Mouse (Mus musculus) forebrain, embryonic 12.5 days (tissue): ENCODE measurements around the gene Zkscan17. TPM values are rescaled to one million over a fixed set of nuclear protein-coding genes. Genes with fewer than 3 reads are reported as not detected.

Experiments used
- ATAC-seq: fragments of 200-750 bp; cut with Nextera tagmentation; 2 replicates; pipeline ENCODE4 v1.8.0; 2017; ENCODE audit warnings: moderate TSS enrichment; ENCODE audit not compliant: low FRiP score
- H3K27ac ChIP-seq: fragments of 300-500 bp; sonication (generic); 2 replicates; pipeline ENCODE4 v1.5.1; 2016; ENCODE audit warnings: mild to moderate bottlenecking
- H3K27me3 ChIP-seq: fragments of 300-500 bp; sonication (generic); 2 replicates; pipeline ENCODE4 v1.6.1; 2016; ENCODE audit warnings: mild to moderate bottlenecking
- H3K36me3 ChIP-seq: fragments of 300-500 bp; sonication (generic); replicated peaks from 2 replicates; pipeline ENCODE4 v1.6.1; 2016; ENCODE audit warnings: mild to moderate bottlenecking
- H3K4me1 ChIP-seq: fragments of 300-500 bp; sonication (generic); 2 replicates; pipeline ENCODE4 v1.6.1; 2016
- H3K4me2 ChIP-seq: fragments of 300-500 bp; sonication (generic); 2 replicates; pipeline ENCODE4 v1.6.1; 2016; ENCODE audit warnings: mild to moderate bottlenecking, moderate library complexity
- H3K4me3 ChIP-seq: fragments of 300-500 bp; sonication (generic); replicated peaks from 2 replicates; pipeline ENCODE4 v1.5.1; 2016; ENCODE audit warnings: mild to moderate bottlenecking
- H3K9ac ChIP-seq: fragments of 300-500 bp; sonication (generic); 2 replicates; pipeline ENCODE4 v1.6.1; 2016; ENCODE audit warnings: mild to moderate bottlenecking
- H3K9me3 ChIP-seq: fragments of 300-500 bp; sonication (generic); 2 replicates; pipeline ENCODE4 v1.6.1; 2016
- WGBS: fragments of 180-500 bp; shearing (Covaris S2); methylation state at CpG from one replicate; pipeline ENCODE4 v1.1.7; 2016; 5-methylcytosine and 5-hydroxymethylcytosine counted together
- polyA plus RNA-seq: library from polyadenylated mRNA; unstranded; fragments of >200 nt; fragmentation: Nextera tagmentation; extraction: Ambion mirVana; gene quantifications from 2 replicates; pipeline ENCODE4 v1.2.1, GENCODE M21; 2016

Zkscan17 gene
- polyA plus RNA-seq, 1 experiment from 2014 or later = 29.6 TPM

DNA sequence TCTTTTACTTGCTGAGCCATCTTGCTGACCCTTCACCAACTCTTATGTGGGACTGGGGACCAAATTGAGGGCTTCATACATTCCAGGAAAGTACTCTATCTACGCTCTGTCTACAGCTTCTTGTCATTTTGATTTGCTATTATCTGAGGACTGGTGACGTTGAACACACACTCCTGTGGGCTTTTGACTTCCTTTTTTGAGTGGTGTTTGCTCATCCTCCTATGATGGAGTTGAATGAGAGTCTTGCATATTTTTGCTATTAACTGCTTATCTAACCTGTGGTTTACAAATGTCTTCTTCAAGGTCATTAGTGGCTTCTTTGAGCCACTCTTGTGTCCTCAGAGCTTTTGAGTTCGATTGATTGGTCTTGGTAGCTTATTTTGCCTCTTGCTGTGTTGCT, 13.6 kb upstream of the Zkscan17 start:
- no peak overlapping the region for H3K9ac ChIP-seq
- H3K36me3 ChIP-seq = no peaks in the 10 kb centered on the region
- no peak for ATAC-seq
- no peaks in the 10 kb centered on the region for H3K27me3 ChIP-seq
- H3K4me1 ChIP-seq = no peaks in the 10 kb centered on the region
- no peak overlapping the region for H3K4me2 ChIP-seq
- 81% methylated on average over 3 of the region's 3 CpGs for WGBS
- no peaks in the 10 kb centered on the region for H3K9me3 ChIP-seq
- H3K4me3 ChIP-seq = no peak overlapping the region
- H3K27ac ChIP-seq = no peak overlapping the region

DNA sequence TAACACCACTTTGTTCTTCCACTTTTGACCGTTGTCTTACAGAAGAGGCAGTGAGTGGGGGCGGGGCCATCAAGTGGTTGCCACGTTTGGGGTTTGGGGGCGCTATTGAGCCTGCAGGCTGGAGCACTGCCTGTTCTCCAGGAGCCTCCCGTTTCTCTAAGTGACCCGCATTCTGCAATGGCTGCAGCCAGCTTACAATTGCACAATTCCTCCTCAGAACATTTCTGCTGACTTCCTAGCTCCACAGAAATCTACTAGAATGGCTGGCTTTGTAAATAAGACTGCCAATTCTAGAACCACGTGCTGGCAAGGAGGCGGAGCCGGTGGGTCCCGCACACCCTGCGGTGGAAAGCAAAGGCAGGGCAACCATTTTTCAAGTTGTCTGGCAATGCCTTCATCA, 11.8 kb upstream of the Zkscan17 start:
- H3K9me3 ChIP-seq = no peaks in the 10 kb centered on the region
- no peak for ATAC-seq
- H3K9ac ChIP-seq = no peak overlapping the region
- WGBS = 43% methylated on average over 11 of the region's 11 CpGs
- H3K4me1 ChIP-seq = no peaks in the 10 kb centered on the region
- H3K4me2 ChIP-seq = no peak overlapping the region
- no peaks in the 10 kb centered on the region for H3K36me3 ChIP-seq
- H3K27me3 ChIP-seq = no peaks in the 10 kb centered on the region
- H3K4me3 ChIP-seq = no peak overlapping the region
- H3K27ac ChIP-seq = no peak overlapping the region

DNA sequence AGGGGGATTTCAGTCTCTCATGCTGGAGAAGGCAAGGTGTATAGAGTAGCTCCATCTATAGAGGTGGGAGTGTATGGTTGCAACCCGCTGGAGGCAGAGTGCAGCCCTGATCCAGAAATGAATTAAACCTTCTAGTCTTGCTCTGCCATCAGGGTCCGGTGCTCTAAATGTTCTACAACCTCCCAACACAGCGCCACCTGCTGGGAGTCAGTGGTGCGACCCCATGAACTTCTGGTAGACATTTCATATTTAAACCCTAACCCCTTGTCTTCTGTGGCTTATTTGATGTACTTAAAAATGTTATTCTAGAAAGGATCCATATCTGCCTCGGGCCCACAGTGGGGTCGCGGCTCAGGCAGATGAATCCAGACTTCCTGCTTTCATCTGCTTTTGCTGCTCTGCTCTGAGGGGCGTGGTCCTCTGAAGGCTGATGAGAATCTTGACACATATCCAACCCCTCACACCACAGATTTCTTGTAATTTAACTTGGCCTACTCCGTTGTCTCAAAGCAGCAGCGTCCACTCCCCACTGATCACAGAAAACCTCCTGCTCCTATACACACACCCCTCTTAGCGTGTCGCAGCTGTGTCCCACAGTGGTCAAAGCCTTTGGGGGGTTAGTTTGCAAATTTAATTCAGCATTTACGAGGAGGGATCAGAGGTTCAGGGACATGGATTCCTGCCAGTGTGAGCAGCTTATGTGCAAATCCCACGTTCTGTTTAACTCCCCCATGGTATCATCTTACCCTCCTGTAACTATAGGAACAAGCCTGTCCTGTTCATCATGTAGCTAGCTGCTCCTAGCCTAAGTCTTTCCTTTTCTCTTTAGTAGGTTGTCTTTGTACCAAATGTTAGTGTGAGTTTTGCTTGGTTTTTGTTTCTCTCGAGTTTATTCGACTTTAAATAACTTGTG, 10.9 kb upstream of the Zkscan17 start:
- Histone ChIP-seq H3K27ac (no peak overlapping the region), H3K4me1 (no peaks in the 10 kb centered on the region), H3K27me3 (no peaks in the 10 kb centered on the region), H3K4me2 (no peak overlapping the region), H3K9ac (no peak overlapping the region), H3K36me3 (no peaks in the 10 kb centered on the region), H3K9me3 (no peaks in the 10 kb centered on the region), H3K4me3 (no peak overlapping the region)
- WGBS = 72% methylated on average over 16 of the region's 16 CpGs
- no peak for ATAC-seq

DNA sequence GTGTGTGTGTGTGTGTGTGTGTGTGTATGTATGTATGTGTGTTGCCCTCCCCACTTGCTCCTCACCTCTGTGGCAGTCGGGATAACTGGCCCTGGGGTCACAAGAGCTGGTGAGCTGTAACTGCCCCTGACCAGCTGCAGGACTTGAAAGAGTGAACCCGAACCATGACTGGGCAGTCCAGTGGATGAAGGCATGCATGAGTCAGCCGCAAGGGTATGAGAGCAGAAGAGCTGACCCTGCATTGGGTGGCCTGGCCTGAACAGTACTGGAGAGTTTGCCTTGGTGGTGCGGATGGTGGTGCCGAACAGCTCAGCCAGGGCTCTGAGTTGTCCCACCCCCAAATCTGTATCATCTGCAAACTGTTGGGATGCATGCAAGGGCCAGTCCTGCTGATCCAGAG, 5.0 kb upstream of the Zkscan17 start:
- Histone ChIP-seq H3K4me2 (no peak overlapping the region), H3K27ac (no peak overlapping the region), H3K27me3 (no peaks in the 10 kb centered on the region), H3K9me3 (no peaks in the 10 kb centered on the region), H3K4me1 (peaks cover 3% of the 10 kb centered on the region; the same call in 1 of the 2 replicates), H3K9ac (no peak overlapping the region), H3K4me3 (no peak overlapping the region), H3K36me3 (no peaks in the 10 kb centered on the region)
- WGBS = 83% methylated on average over 5 of the region's 5 CpGs
- ATAC-seq = no peak

DNA sequence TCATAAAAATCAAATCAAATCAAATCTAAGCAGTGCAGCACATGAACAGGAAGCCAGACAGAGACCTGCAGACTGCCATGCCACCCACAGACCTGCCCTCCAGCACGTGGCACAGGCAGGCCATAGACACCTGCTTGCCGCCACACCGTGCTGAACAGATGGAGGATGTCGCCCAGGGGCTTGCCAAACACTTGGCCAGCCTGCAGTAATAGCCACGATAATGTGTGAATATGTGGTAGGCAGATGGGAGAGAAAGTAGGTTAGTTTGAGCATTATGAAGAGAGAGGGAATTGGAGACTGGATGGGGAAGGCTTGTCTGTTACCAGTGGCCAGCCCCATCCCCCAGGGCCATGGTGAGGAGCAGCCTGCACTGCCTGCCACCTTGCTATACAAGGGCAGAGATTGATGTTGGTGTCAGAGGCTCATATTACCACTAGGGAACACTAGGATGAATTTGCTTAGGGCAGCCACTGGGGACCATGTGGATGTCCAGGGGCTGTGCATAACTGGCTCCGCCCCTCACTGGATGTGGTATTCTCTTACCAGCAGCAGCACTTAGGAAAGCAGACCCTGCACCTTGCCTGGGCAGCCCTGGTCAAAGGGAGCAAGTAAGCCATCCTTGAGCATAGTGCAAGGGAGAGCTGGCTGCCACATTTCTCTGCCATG, 4.5 kb upstream of the Zkscan17 start:
- 78% methylated on average over 6 of the region's 6 CpGs for WGBS
- Histone ChIP-seq H3K27me3 (no peaks in the 10 kb centered on the region), H3K4me3 (no peak overlapping the region), H3K9me3 (no peaks in the 10 kb centered on the region), H3K36me3 (no peaks in the 10 kb centered on the region), H3K27ac (no peak overlapping the region), H3K4me2 (no peak overlapping the region), H3K9ac (no peak overlapping the region), H3K4me1 (peaks cover 3% of the 10 kb centered on the region; the same call in 1 of the 2 replicates)
- ATAC-seq = no peak

DNA sequence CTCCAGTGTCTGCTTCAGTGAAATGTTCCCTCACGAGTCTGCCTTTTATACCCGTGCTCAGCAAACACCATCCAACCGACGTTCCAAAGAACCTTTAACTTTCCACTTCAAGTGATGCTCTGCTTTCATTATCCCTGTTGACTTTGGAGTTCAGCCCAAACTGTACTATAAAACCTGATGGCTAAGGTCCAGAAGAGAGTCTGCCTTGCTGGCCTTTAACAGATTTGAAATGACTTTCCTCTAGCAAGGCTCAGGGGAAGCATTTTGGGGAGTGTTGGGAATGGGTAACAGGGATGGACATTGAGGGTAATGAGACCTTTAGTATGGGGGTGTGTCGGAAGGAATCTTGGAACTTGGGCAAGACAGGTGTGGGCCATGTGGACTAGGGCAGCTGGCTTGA, 3.7 kb upstream of the Zkscan17 start:
- H3K4me1 ChIP-seq = peaks cover 3% of the 10 kb centered on the region; the same call in 1 of the 2 replicates
- no peak overlapping the region for H3K4me3 ChIP-seq
- H3K27ac ChIP-seq = no peak overlapping the region
- H3K27me3 ChIP-seq = no peaks in the 10 kb centered on the region
- H3K4me2 ChIP-seq = no peak overlapping the region
- no peaks in the 10 kb centered on the region for H3K9me3 ChIP-seq
- no peak for ATAC-seq
- no peak overlapping the region for H3K9ac ChIP-seq
- no peaks in the 10 kb centered on the region for H3K36me3 ChIP-seq
- WGBS = 91% methylated on average over 5 of the region's 5 CpGs

DNA sequence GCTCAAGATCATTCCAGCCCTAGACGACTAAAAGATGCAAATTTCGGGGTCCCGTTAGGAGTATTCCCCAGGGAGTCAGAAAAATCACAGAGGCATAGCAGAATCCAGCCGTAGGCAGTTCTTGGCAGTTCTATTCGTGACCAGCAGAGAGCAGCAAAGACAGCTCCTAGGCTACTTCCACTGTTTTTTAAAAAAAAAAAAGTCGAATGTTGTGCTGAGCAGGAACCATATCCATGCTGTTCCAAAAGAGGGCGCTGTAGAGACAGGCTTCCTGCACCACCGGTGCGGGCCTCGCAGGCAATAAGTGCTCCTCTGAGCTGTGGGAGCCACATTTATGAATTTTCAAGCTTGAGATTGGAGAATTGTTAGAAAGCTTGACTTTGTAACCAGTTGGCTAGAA, 1.3 kb downstream of the Zkscan17 start:
- H3K27me3 ChIP-seq = no peaks in the 10 kb centered on the region
- no peak overlapping the region for H3K4me3 ChIP-seq
- H3K27ac ChIP-seq = no peak overlapping the region
- H3K4me1 ChIP-seq = no peaks in the 10 kb centered on the region
- no peak overlapping the region for H3K4me2 ChIP-seq
- no peak for ATAC-seq
- no peaks in the 10 kb centered on the region for H3K9me3 ChIP-seq
- no peak overlapping the region for H3K9ac ChIP-seq
- H3K36me3 ChIP-seq = no peaks in the 10 kb centered on the region
- 8% methylated on average over 10 of the region's 10 CpGs for WGBS

DNA sequence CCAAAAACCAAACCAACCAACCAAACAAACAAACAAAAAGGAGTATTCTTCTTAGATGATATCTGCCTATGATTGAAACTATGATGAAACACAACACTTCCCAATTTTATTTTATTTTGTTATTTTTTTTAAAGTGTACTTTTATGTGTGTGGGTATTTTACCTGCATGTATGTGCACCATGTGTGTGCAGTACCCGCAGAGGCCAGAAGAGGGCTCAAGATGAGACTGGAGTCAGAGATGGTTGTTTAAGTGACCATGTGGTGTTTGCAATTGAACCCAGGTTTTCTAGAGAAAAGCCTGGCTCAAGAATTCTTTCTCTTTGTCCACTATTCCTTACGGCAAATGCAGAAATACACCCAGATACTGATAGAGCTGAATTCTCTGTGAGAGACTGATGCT, 2.4 kb downstream of the Zkscan17 start:
- no peaks in the 10 kb centered on the region for H3K4me1 ChIP-seq
- no peak for ATAC-seq
- no peaks in the 10 kb centered on the region for H3K27me3 ChIP-seq
- H3K9me3 ChIP-seq = no peaks in the 10 kb centered on the region
- no peak overlapping the region for H3K4me3 ChIP-seq
- H3K27ac ChIP-seq = no peak overlapping the region
- H3K36me3 ChIP-seq = no peaks in the 10 kb centered on the region
- WGBS = 96% methylated on average over 2 of the region's 2 CpGs
- no peak overlapping the region for H3K9ac ChIP-seq
- no peak overlapping the region for H3K4me2 ChIP-seq

DNA sequence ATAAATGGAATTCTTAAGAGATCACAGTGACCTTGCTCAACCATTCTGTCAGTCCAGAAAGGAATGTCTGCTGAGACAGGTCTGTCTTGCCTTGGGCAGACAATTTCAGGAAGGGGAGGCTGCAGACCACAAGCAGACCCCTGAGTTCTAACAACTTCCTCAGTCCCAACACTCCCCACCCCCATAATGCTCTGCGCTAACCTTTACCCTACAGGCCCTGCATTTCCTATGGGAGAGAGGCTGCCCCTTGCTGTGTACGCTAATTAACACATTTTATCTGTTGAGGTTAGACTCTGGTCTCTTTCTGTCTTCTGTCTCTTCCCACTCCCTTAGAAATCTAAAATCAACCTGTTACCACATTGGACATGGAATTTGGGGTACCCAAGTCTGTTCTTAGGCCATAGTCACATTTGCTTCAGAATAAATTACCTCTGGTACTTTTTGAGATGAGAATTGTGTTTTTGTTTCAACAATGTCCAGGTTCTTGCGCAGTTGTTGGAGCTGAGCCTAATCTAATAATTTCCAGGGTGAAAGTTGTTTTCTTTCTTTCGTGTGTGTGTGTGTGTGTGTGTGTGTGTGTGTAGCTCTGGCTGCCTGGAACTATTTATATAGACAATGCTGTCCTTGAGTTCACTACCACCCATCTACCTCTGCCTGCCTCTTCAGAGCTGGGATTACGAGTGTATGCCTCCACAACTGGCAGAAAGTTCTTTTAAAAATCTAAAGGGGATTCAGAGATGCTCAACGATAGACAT, 6.6 kb downstream of the Zkscan17 start:
- Histone ChIP-seq H3K9ac (no peak overlapping the region), H3K27me3 (no peaks in the 10 kb centered on the region), H3K36me3 (no peaks in the 10 kb centered on the region), H3K4me3 (no peak overlapping the region), H3K27ac (no peak overlapping the region), H3K9me3 (no peaks in the 10 kb centered on the region), H3K4me1 (no peaks in the 10 kb centered on the region), H3K4me2 (no peak overlapping the region)
- WGBS = 69% methylated on average over 6 of the region's 6 CpGs
- ATAC-seq = no peak

DNA sequence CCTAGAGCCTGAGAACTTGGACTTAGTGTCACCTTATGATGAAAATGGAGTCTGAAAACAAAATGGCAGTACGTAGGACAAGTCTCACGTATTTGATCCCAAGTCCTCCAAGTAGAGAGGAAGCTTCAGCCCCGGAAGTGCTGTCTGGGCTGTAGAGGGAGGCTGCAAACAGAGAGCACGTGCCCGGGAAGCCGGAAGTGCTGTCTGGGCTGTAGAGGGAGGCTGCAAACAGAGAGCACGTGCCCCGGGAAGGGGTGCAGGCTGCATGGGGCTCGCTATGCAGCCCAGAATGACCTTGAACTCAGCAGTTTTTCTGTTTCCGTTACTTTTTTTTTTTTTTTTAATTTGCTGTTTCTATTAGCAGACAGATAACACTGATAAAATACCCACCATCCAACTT, 8.3 kb downstream of the Zkscan17 start:
- 74% methylated on average over 10 of the region's 10 CpGs for whole genome bisulfite sequencing
- no peaks in the 10 kb centered on the region for H3K9me3 ChIP-seq
- H3K36me3 ChIP-seq = no peaks in the 10 kb centered on the region
- H3K4me1 ChIP-seq = no peaks in the 10 kb centered on the region
- no peak overlapping the region for H3K27ac ChIP-seq
- no peaks in the 10 kb centered on the region for H3K27me3 ChIP-seq
- H3K4me3 ChIP-seq = no peak overlapping the region
- H3K4me2 ChIP-seq = no peak overlapping the region
- no peak for ATAC-seq
- H3K9ac ChIP-seq = no peak overlapping the region

DNA sequence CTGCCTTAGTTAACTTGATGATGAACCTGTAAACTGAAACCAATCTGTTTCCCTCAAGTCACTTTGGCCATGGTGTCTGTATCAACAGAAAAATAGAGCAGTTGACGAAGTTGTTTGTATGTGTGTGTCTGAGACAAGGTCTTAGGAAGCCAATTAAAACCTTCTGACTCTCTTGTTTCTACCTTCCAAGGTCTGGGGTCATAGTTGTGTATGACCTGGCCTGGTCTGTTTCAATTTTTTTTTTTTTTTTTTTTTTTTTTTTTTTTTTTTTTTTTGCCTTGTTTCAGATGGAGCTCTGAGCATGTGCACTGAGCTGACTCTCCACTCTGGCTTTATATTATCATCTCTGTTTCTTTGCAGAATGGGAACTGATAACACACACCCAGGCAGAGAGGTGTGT, 9.1 kb downstream of the Zkscan17 start:
- Histone ChIP-seq H3K27me3 (no peaks in the 10 kb centered on the region), H3K4me3 (no peak overlapping the region), H3K4me2 (no peak overlapping the region), H3K4me1 (no peaks in the 10 kb centered on the region), H3K9ac (no peak overlapping the region), H3K36me3 (no peaks in the 10 kb centered on the region; the same call in 1 of the 2 replicates), H3K9me3 (no peaks in the 10 kb centered on the region), H3K27ac (no peak overlapping the region)
- ATAC-seq = no peak
- 90% methylated on average over 1 of the region's 1 CpGs for WGBS

DNA sequence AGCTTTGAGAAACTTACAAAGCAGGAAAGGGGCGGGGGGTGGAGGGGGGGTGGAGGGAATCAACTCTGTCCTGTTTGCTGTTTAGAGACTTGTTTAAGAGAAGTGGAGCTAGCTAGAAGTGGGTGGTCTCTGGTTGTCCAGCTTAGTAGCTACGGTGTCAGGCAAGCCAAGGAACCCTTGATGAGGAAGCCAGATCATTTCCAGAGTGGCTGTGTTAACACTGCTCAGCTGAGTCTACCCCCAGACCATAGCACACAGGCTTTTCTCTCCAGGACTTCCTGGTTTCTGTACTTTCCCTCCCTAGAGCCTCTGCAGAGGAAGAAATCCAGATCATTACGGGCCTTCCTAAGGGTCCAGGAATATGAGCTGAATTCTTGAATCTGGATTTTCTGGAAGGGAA, 11.8 kb downstream of the Zkscan17 start:
- Histone ChIP-seq H3K4me2 (no peak overlapping the region), H3K4me1 (no peaks in the 10 kb centered on the region), H3K27me3 (no peaks in the 10 kb centered on the region), H3K9me3 (no peaks in the 10 kb centered on the region), H3K9ac (no peak overlapping the region), H3K36me3 (peaks cover 4% of the 10 kb centered on the region), H3K27ac (no peak overlapping the region), H3K4me3 (no peak overlapping the region)
- WGBS = 65% methylated on average over 3 of the region's 3 CpGs
- no peak for ATAC-seq
